Mouse (Mus musculus) midbrain, embryonic 12.5 days (tissue): Measurements from ENCODE around the gene Tfap2b. TPM values are rescaled to one million over a fixed set of nuclear protein-coding genes. Genes with fewer than 3 reads are reported as not detected.

Experiments
- polyA plus RNA-seq: library from polyadenylated mRNA; unstranded; fragments of >200 nt; fragmentation: Nextera tagmentation; extraction: Ambion mirVana; gene quantifications from 2 replicates; pipeline ENCODE4 v1.2.1, GENCODE M21; 2016

Tfap2b gene
- polyA plus RNA-seq, 1 experiment from 2014 or later = 100 TPM

Other genes starting within 250 kb of the Tfap2b start
- gene Tfap2d, start 105.9 kb upstream of the Tfap2b start, polyA plus RNA-seq = 41.4 and 41.9 TPM in 2 replicates